Mouse (Mus musculus) activated CD4-positive, CD25-positive, alpha-beta regulatory T cell (primary cell): ENCODE results near the gene Mtif2. TPM values are rescaled to one million over a fixed set of nuclear protein-coding genes. Genes with fewer than 3 reads are reported as not detected.

Source experiments
- polyA plus RNA-seq, 2 experiments: library from polyadenylated mRNA; unstranded; fragments of 100-300 nt; shearing (Covaris generic); gene quantifications; one replicate each; pipeline ENCODE4 v1.2.1; 2017

Gene Mtif2
- 10 to 100 TPM; 43.6 to 52.5 TPM for polyA plus RNA-seq

DNA sequence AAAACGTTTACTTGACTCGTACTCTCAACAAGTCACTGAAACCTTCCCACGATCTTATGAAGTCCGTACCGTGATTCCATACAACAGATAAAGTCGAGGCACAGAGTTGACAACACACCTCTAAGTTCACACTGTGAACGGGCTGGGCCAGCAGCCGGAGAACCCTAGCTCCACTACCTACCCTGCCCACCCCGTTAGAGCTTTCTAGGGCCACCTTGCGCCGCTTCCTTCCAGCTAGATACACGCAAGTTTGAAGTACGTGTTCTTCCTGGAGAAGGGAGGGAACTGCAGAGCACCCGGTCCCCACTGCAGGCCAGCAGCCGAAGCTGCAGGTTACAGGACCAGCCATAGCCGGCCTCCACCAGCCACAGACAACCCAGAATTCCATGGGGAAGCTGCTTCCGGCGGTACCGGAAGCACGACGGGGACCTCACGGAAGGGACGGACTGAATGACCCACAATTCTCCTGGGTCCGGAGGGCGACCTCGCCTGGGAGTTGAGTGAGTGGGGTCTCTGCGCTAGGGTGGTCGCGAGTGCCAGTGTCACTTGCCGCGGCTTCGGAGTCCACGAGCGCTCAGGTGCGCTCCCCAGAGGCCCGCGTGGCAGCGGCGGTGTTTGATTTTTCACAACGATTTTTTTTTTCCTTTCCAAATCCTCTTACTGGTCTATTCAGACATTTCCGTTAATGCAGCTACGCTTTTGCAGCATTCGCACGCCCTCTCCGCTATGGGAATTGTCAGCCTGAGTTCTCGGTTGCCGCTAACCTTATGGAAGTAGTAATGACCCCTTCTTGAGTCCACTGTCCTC is at the start of gene Mtif2:
Mtif2 (plus strand) TSS at position 421 of the 807 bp plus-strand sequence.

DNA sequence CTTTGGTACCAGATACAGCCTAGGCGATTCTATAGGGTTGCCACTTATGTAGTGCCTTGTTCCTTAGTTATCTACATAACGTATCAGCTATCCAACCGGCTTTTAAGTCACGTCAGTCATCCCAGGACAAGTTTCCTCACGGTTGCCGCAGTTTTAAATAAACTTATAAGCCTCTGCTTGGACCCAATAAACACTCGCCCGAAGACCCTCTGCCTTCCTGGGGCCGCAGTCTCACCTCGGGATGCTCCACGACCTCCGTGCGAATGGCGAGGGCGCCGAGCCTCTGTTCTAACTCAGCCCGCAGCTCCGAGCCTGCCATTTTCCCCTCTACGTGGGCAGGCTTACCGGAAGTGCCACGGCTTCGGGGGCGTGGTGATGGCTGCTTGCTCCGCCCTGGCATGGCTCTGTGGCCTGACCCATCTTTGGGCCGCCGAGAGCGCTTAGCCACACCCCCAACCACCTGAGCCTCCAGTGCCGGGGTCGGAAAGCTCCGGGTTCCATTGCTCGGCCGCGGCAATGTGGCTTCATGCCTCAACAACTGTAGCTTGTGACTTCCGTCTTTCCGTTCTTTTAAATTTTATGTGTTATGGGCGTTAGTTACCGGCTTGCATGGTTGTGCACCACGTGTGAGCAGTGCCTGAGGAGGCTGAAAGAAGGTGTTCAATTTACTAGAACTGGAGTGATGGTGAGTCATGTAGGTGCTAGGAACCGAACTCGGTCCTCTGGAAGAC is 11.4 kb upstream of the Mtif2 start, which contains the start of gene Prorsd1:
Prorsd1 (minus strand) TSS at position 352 of the 731 bp plus-strand sequence.

DNA sequence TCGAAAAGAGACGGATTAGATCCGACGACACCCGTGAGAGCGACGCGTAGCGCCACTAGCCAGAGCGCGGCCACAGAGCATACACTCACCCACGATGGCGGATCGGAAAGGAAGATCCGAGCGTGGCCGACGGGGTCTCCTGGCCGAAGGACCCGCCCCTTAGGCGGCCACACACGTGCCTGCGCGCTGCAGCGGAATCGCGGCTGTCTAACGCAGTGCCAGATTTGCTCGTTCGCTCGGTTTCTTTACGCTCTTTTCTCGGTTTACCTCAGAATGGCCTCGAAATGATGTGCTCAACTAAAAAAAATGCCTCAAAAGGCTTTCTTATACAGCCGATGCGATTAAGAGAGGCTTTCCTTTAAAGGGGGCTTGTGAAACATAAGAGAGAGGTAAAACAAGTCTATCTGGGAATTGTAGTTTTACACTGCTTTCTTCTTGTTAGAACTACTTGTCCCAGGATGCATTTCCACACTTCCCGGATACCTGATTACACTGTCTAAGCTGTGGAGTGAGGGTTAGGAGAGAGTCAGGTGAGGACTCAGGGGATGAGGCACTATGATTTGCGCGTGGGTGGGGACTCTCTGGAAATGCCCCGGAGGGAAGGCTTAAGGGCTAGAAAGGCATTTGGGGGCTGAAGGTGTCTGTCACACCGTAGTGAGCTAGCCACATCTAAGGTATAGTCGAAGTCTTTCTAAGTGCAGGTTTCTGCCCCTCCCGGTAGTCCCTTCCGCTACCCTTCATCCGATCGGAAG is 21.7 kb downstream of the Mtif2 start, which contains the start of the genes Clhc1 and Rps27a:
Clhc1 (plus strand) TSS at position 199 of the 752 bp plus-strand sequence.
Rps27a (minus strand) TSS at position 358 of the 752 bp plus-strand sequence.

Other genes starting within 250 kb of the Mtif2 start
- gene Ccdc88a, start 152.8 kb upstream of the Mtif2 start, polyA plus RNA-seq = 1 to 10 TPM in 1 of 2 experiments, under 1 TPM in 1; 0.74 to 6.8 TPM
- 10 to 100 TPM; 42.4 to 46.5 TPM for gene Prorsd1, start 11.4 kb upstream of the Mtif2 start, polyA plus RNA-seq
- 1 to 10 TPM in 1 of 2 experiments, under 1 TPM in 1; 0.69 to 1.1 TPM for gene Clhc1, start 21.5 kb downstream of the Mtif2 start, polyA plus RNA-seq
- gene Rps27a, start 21.7 kb downstream of the Mtif2 start, polyA plus RNA-seq = 100 to 1,000 TPM; 398 to 652 TPM
- 10 to 100 TPM; 36.1 to 47.0 TPM for gene Rtn4, start 166.5 kb downstream of the Mtif2 start, polyA plus RNA-seq